Mouse (Mus musculus) liver, embryonic 16.5 days (tissue): ENCODE measurements at regions not wholly inside any gene's neighbourhood (a gene's known extent, or its start where the extent isn't known, plus 50 kb on each side); places are given as distances from the start of the nearest gene placed in this dataset.

Source experiments
- ATAC-seq: fragments of 200-750 bp; cut with Nextera tagmentation; 2 replicates; pipeline ENCODE4 v1.8.0; 2017; ENCODE audit warnings: low read depth, mild to moderate bottlenecking, moderate number of reproducible peaks, moderate library complexity
- H3K27ac ChIP-seq: fragments of 300-500 bp; sonication (generic); 2 replicates; pipeline ENCODE4 v1.5.1; 2014; ENCODE audit warnings: mild to moderate bottlenecking, low read length
- H3K27me3 ChIP-seq: fragments of 300-500 bp; sonication (generic); 2 replicates; pipeline ENCODE4 v1.6.1; 2014; ENCODE audit warnings: low read depth, low read length, mixed read lengths; ENCODE audit not compliant: control insufficient read depth, insufficient read depth
- H3K36me3 ChIP-seq: fragments of 300-500 bp; sonication (generic); 2 replicates; pipeline ENCODE4 v1.6.1; 2014; ENCODE audit warnings: mild to moderate bottlenecking; ENCODE audit not compliant: control insufficient read depth, insufficient read depth
- H3K4me1 ChIP-seq: fragments of 300-500 bp; sonication (generic); 2 replicates; pipeline ENCODE4 v1.6.1; 2014; ENCODE audit warnings: low read depth, low read length, mixed read lengths; ENCODE audit not compliant: control insufficient read depth
- H3K4me2 ChIP-seq: fragments of 300-500 bp; sonication (generic); 2 replicates; pipeline ENCODE4 v1.6.1; 2014; ENCODE audit warnings: low read depth, low read length, mixed read lengths
- H3K4me3 ChIP-seq: fragments of 300-500 bp; sonication (generic); 2 replicates; pipeline ENCODE4 v1.5.1; 2014; ENCODE audit warnings: low read depth, mild to moderate bottlenecking, low read length
- H3K9ac ChIP-seq: fragments of 300-500 bp; sonication (generic); 2 replicates; pipeline ENCODE4 v1.6.1; 2014; ENCODE audit warnings: low read depth, low read length
- H3K9me3 ChIP-seq: fragments of 300-500 bp; sonication (generic); replicated peaks from 2 replicates; pipeline ENCODE4 v1.6.1; 2016; ENCODE audit warnings: low read length; ENCODE audit not compliant: control insufficient read depth
- WGBS: fragments of 180-500 bp; shearing (Covaris S2); extraction: QIAGEN DNeasy Blood & Tissue Kit; methylation state at CpG from one replicate; pipeline ENCODE4 v1.1.7; 2014; ENCODE audit not compliant: insufficient replicate concordance; 5-methylcytosine and 5-hydroxymethylcytosine counted together

- H3K36me3 ChIP-seq, result no peaks in the 10 kb centered on the region
- H3K4me3 ChIP-seq, result no peak overlapping the region
- no peaks in the 10 kb centered on the region for H3K9me3 ChIP-seq
- WGBS, result 45% methylated on average over 3 of the region's 3 CpGs
- ATAC-seq, result no peak
- no peaks in the 10 kb centered on the region for H3K27me3 ChIP-seq
- no peak overlapping the region for H3K4me2 ChIP-seq
- H3K27ac ChIP-seq, result no peak overlapping the region
- no peaks in the 10 kb centered on the region for H3K4me1 ChIP-seq
- H3K9ac ChIP-seq, result no peak overlapping the region
These were observed 587.3 kb upstream of the Plxna2 start for GRCm38 (mm10) chr1:194030651-194031228.

DNA sequence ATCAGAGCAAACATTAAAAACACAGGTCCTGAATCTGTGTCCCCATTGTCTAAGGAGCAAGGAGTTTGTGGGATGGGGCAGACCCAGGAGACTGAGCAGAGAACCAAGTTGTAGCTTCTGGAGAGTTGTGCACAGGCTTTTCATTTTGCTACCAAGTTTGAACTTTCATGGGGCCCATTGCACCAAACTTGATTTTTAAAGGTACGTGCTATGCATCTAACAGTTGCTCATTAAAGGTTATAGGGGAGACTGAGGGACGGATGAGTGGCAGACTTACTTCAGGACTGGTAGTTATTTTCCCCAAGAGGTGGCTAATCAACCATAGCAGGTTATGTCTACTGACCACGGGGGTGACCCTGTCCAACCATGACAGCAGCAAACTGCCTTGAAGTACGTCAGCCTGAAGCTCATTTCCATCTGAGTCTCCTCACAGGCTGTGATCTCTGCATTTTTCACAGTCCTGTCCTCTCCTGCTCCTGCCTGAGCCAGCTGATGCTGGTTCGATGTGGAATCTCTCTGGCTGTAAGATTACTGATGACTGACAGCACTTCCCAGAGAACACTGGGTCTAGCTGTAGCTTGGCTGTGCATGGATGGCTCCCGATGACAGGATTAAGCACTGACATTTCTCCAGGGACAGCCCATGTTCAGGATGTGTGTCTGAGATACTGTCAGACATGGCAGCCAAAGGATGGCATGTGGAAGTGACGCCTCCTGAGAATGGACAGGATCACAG is 590.9 kb upstream of the Plxna2 start:
- Histone ChIP-seq H3K9me3 (no peaks in the 10 kb centered on the region), H3K27me3 (no peaks in the 10 kb centered on the region), H3K36me3 (no peaks in the 10 kb centered on the region), H3K27ac (no peak overlapping the region), H3K9ac (no peak overlapping the region), H3K4me1 (no peaks in the 10 kb centered on the region), H3K4me3 (no peak overlapping the region), H3K4me2 (no peak overlapping the region)
- 57% methylated on average over 7 of the region's 7 CpGs for WGBS
- ATAC-seq, result no peak

DNA sequence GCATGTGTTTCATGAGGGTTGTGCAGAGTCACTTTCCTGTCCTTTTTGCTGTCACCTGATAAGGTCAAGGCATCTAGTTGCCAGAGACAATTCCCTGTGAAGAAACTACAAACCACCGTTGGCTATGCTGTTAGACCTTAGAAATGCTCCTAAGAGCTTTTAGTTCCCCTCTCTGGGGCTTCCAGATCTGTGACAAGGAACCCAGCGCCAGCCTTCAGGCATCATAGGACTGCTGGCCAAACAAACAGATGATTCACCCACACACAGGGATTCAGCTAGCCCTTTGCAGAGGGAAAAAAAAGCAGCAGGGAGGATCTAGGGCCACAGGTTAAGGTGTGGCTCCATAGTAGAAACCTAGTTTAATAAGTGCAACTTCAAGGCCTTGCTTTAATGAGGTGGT is 591.8 kb upstream of the Plxna2 start:
- Histone ChIP-seq H3K36me3 (no peaks in the 10 kb centered on the region), H3K4me2 (no peak overlapping the region), H3K9me3 (no peaks in the 10 kb centered on the region), H3K4me1 (no peaks in the 10 kb centered on the region), H3K4me3 (no peak overlapping the region), H3K27ac (no peak overlapping the region), H3K9ac (no peak overlapping the region), H3K27me3 (no peaks in the 10 kb centered on the region)
- no peak for ATAC-seq
- 17% methylated on average over 2 of the region's 2 CpGs for WGBS

DNA sequence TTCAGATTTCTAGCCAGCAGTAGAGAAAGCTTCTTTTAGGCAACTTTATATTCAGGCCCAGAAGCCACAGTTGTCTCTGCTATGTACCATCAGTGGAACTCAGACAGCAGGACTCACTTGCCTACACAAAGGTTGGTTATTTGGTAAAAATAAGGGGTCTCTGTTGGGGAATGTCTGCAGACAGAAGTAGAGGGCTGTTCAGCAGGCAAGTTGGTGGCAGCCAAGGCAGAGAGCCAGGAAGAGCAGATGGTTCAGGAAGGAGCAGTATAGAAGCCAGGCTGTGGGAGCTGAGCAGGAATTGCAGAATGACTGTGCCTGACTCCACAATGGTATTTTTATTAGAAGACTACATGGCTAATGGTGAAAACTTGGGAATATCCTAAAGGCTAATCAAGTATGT is 598.7 kb upstream of the Plxna2 start:
- H3K36me3 ChIP-seq, result no peaks in the 10 kb centered on the region
- no peak for ATAC-seq
- H3K4me3 ChIP-seq, result no peak overlapping the region
- no peak overlapping the region for H3K27ac ChIP-seq
- no peaks in the 10 kb centered on the region for H3K27me3 ChIP-seq
- H3K4me2 ChIP-seq, result no peak overlapping the region
- no peaks in the 10 kb centered on the region for H3K9me3 ChIP-seq
- H3K4me1 ChIP-seq, result no peaks in the 10 kb centered on the region
- H3K9ac ChIP-seq, result no peak overlapping the region

DNA sequence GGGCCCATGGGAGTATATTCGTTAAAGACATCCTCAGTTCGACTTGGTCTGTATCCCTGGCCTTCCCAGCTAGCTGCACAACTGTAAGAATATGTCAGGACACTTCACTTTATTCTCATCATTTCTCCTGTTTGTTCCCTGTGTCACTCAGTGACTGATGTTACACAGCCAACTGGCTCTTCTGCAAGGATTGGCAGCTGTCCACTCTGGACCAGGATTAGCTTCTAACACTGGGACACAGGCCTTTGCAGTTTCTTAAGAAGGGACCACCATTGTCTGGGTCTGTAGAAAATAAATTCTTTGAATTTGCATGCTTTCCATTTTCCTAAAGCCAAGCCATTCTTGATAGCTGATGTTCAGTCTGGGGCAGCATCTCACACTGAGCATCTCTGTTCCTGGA is 622.1 kb upstream of the Camk1g start:
- Histone ChIP-seq H3K27me3 (no peaks in the 10 kb centered on the region), H3K4me1 (no peaks in the 10 kb centered on the region), H3K4me2 (no peak overlapping the region), H3K9ac (no peak overlapping the region), H3K36me3 (no peaks in the 10 kb centered on the region), H3K4me3 (no peak overlapping the region), H3K27ac (no peak overlapping the region), H3K9me3 (no peaks in the 10 kb centered on the region)
- 40% methylated on average over 2 of the region's 2 CpGs for WGBS
- ATAC-seq, result no peak

DNA sequence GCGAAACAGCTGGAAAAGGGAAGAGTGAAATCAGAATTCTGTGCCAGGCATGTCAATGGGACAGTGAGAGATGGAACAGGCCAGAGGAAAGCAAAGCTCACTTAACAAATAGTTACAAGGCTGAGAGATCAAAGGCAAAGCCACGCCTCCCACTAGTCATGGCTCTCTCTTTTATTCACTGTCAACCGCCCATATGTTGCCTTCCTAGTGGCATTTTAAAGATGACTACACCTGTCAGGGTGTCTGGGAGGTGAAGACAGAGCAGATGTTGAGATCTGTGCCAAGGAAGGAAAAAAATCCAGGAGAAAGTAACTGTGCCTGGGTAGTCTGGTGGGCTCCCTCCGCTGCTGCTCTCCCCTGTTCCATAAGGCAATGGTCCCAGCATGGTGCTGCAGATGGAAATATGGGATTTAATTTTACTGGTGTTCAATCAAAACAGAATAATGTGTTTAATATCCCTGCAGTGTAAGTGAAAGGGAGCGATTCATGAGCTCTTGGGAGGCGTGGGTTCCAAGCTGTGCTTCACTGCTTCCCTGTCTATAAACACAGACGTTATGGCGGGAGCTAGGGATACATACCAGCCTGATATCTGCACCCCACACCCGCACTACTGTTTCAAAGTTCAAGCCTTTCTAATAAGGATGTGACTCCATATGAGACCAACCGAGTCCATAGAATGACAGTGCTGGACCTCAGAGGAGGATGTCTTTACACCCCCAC is 620.0 kb upstream of the Camk1g start:
- Histone ChIP-seq H3K9ac (no peak overlapping the region), H3K27ac (no peak overlapping the region), H3K4me1 (no peaks in the 10 kb centered on the region), H3K9me3 (no peaks in the 10 kb centered on the region), H3K4me3 (no peak overlapping the region), H3K36me3 (no peaks in the 10 kb centered on the region), H3K27me3 (no peaks in the 10 kb centered on the region), H3K4me2 (no peak overlapping the region)
- WGBS, result 52% methylated on average over 10 of the region's 10 CpGs
- ATAC-seq, result no peak

DNA sequence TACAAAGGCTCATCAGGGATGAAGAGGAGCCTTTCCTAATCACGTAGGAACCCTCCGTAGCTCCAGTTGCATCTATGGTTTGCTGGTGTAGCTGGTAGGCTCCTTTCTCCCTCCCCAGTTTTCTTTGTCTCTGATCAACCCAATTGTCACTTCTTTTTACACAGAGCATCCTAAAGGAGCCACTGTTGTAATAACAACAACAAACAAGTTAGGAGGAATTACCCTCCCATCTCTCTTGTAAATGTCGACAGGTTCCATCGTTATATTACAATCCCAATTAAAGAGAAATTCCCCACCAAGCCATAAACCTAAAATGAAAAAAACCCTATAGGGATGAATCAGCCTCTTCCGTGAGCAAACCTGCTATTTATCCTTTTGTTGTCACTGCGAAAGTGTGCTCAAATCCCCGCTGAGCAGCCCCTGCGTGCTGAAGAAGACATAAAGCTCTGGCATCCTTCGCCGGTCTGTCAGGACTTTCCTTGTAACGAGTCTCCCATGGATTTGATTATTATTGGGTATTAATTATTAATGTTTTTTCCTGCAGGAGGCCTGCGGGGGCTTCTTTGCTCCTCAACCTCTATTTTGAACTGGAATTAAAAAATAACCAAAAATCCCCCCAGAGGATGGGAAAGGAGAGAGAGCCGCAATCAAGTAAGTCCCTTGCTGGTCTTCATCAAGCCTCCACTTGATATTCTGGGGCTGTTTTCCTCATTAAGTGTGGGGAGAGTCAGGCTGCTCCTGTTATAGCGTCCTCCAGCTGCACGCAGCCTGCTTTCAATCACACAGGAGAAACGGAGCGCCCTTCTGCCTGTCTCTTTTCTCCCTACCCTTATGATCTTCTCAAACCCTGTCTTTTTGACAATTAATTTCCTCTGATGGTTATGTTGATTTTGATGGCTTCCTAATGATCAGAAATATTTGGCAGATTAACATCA is 619.1 kb upstream of the Camk1g start:
- Histone ChIP-seq H3K36me3 (no peaks in the 10 kb centered on the region), H3K27me3 (no peaks in the 10 kb centered on the region), H3K9ac (no peak overlapping the region), H3K4me1 (no peaks in the 10 kb centered on the region), H3K9me3 (no peaks in the 10 kb centered on the region), H3K4me2 (no peak overlapping the region), H3K27ac (no peak overlapping the region), H3K4me3 (no peak overlapping the region)
- ATAC-seq, result no peak
- WGBS, result 38% methylated on average over 17 of the region's 17 CpGs

DNA sequence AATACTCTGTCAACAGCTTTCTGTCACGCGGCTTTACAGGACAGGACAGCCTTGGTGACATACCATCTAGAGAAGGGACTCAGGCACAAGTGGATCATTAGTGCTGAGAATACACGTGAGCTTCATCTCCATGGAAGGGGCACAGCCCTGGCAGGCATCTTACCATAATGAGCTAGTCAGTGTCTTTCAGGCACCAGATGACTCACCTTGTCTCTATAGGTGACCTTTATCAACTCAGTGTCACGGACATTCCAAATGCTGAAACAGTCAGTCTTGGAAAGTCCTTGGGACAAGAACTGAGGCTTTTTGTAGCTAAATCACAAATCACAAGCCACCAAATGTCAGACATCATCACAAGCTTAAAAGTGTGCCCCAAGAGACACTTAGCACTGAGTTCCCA is 610.5 kb upstream of the Camk1g start:
- Histone ChIP-seq H3K36me3 (no peaks in the 10 kb centered on the region), H3K4me3 (no peak overlapping the region), H3K9me3 (no peaks in the 10 kb centered on the region), H3K27me3 (no peaks in the 10 kb centered on the region), H3K4me2 (no peak overlapping the region), H3K9ac (no peak overlapping the region), H3K4me1 (no peaks in the 10 kb centered on the region), H3K27ac (no peak overlapping the region)
- 67% methylated on average over 4 of the region's 4 CpGs for whole genome bisulfite sequencing
- ATAC-seq, result no peak
